Mouse (Mus musculus) stomach, embryonic 15.5 days (tissue): Measurements from ENCODE around the gene Tex26. TPM values are rescaled to one million over a fixed set of nuclear protein-coding genes. Genes with fewer than 3 reads are reported as not detected.

ENCODE experiments used
- polyA plus RNA-seq: library from polyadenylated mRNA; unstranded; fragments of >200 nt; fragmentation: Nextera tagmentation; extraction: Ambion mirVana; gene quantifications from 2 replicates; pipeline ENCODE4 v1.2.1, GENCODE M21; 2015

The Tex26 gene
- polyA plus RNA-seq, 1 experiment from 2014 or later, result 0.27 TPM

Other genes with a start within 250 kb of the Tex26 start
- 26.1 and 32.2 TPM in 2 replicates for gene Alox5ap, start 174.9 kb upstream of the Tex26 start, polyA plus RNA-seq
- 2.8 TPM in 2 replicates for gene Medag, start 27.9 kb upstream of the Tex26 start, polyA plus RNA-seq
- 0.13 and 0.17 TPM in 2 replicates for gene Wdr95, start 89.0 kb downstream of the Tex26 start, polyA plus RNA-seq
- 52.2 and 54.1 TPM in 2 replicates for gene Hsph1, start 196.7 kb downstream of the Tex26 start, polyA plus RNA-seq
- gene B3glct, start 238.6 kb downstream of the Tex26 start, polyA plus RNA-seq, result 10.6 and 12.5 TPM in 2 replicates